Mouse (Mus musculus) midbrain, embryonic 11.5 days (tissue): ENCODE measurements around the gene Olfr1133. TPM values are rescaled to one million over a fixed set of nuclear protein-coding genes. Genes with fewer than 3 reads are reported as not detected.

ENCODE experiments used
- polyA plus RNA-seq: library from polyadenylated mRNA; unstranded; fragments of >200 nt; fragmentation: Nextera tagmentation; extraction: Ambion mirVana; gene quantifications from 2 replicates; pipeline ENCODE4 v1.2.1, GENCODE M21; 2014

The Olfr1133 gene
- polyA plus RNA-seq, 1 experiment from 2014 or later: not detected

Other genes starting within 250 kb of the Olfr1133 start
- not detected in 2 replicates for gene Olfr1123, start 230.7 kb downstream of the Olfr1133 start, polyA plus RNA-seq
- not detected in 2 replicates for gene Olfr1124, start 217.1 kb downstream of the Olfr1133 start, polyA plus RNA-seq
- gene Olfr1126, start 193.4 kb downstream of the Olfr1133 start, polyA plus RNA-seq: not detected in 2 replicates
- not detected in 2 replicates for gene Pramel7, start 150.3 kb downstream of the Olfr1133 start, polyA plus RNA-seq
- gene Pramel6, start 140.8 kb downstream of the Olfr1133 start, polyA plus RNA-seq: not detected in 2 replicates
- gene Olfr153, start 115.6 kb downstream of the Olfr1133 start, polyA plus RNA-seq: not detected in 2 replicates
- not detected in 2 replicates for gene Olfr1128, start 101.8 kb downstream of the Olfr1133 start, polyA plus RNA-seq
- gene Olfr1129, start 73.5 kb downstream of the Olfr1133 start, polyA plus RNA-seq: not detected in 2 replicates
- gene Olfr1130, start 41.2 kb downstream of the Olfr1133 start, polyA plus RNA-seq: not detected in 2 replicates
- gene Olfr1131, start 20.3 kb downstream of the Olfr1133 start, polyA plus RNA-seq: not detected in 2 replicates
- not detected in 2 replicates for gene Olfr1132, start 9.8 kb downstream of the Olfr1133 start, polyA plus RNA-seq
- not detected in 2 replicates for gene Olfr1134, start 11.1 kb upstream of the Olfr1133 start, polyA plus RNA-seq
- not detected in 2 replicates for gene Olfr1135, start 26.3 kb upstream of the Olfr1133 start, polyA plus RNA-seq
- gene Olfr1136, start 46.6 kb upstream of the Olfr1133 start, polyA plus RNA-seq: not detected in 2 replicates
- not detected in 2 replicates for gene Olfr1137, start 65.8 kb upstream of the Olfr1133 start, polyA plus RNA-seq
- not detected in 2 replicates for gene Olfr1138, start 92.6 kb upstream of the Olfr1133 start, polyA plus RNA-seq
- gene Olfr1140, start 96.4 kb upstream of the Olfr1133 start, polyA plus RNA-seq: not detected in 2 replicates
- not detected in 2 replicates for gene Olfr1141, start 106.6 kb upstream of the Olfr1133 start, polyA plus RNA-seq
- gene Olfr152, start 132.1 kb upstream of the Olfr1133 start, polyA plus RNA-seq: not detected in 2 replicates
- not detected in 2 replicates for gene Olfr1143, start 153.2 kb upstream of the Olfr1133 start, polyA plus RNA-seq
- not detected in 2 replicates for gene Olfr1145, start 162.4 kb upstream of the Olfr1133 start, polyA plus RNA-seq
- not detected in 2 replicates for gene Olfr1148, start 183.2 kb upstream of the Olfr1133 start, polyA plus RNA-seq
- gene Olfr1150-ps1, start 196.6 kb upstream of the Olfr1133 start, polyA plus RNA-seq: not detected in 2 replicates
- not detected in 2 replicates for gene Olfr1151, start 208.5 kb upstream of the Olfr1133 start, polyA plus RNA-seq
- gene Olfr1152, start 219.1 kb upstream of the Olfr1133 start, polyA plus RNA-seq: 0.01 TPM in 1 of 2 replicates, not detected in the other
- gene Olfr1153, start 247.6 kb upstream of the Olfr1133 start, polyA plus RNA-seq: not detected in 2 replicates